ENCODE assay signal across 20 mouse cellular contexts in genomic region chr16:79901467-79901866, GRCm38 (mm10).
A peak's percentile ranks its signal among the peaks of the same experiment; 100 is the strongest.
DNase-seq lines count a peak whose midpoint lies in the region; ATAC-seq and TF ChIP-seq lines count a peak whose summit lies in the region.
"Had no signal": no experiment of that assay in that cellular context is flagged by ENCODE, and none has a peak within 500 bp of the region (broad histone marks: within the 10 kb centered on the region; RNA-seq: fewer than 3 reads in every experiment).

No protein-coding gene starts in this region.

- H3K36me3 ChIP-seq in heart, adult 2 months (ENCODE audit: control insufficient read depth, insufficient read depth, low read length), result no peaks in the 10 kb centered on the region
- H3K36me3 ChIP-seq in lung, embryonic 14.5 days (ENCODE audit: insufficient read depth), result no peaks in the 10 kb centered on the region
- H3K36me3 ChIP-seq in MEL (ENCODE audit: control insufficient read depth in 1 of 2, insufficient read depth in 2 of 2, low read length in 2 of 2), result no peaks in the 10 kb centered on the region
- H3K36me3 ChIP-seq in stomach, postnatal 0 days (ENCODE audit: control insufficient read depth, insufficient read depth, low read length), result no peaks in the 10 kb centered on the region
- H3K36me3 ChIP-seq: limb, embryonic 12.5 days; liver, embryonic 12.5 days; neural tube, embryonic 12.5 days had no signal

- no peaks in the 10 kb centered on the region for H3K9me3 ChIP-seq in lung, embryonic 14.5 days (ENCODE audit: low read depth, low read length)
- no peaks in the 10 kb centered on the region for H3K9me3 ChIP-seq in MEL (replicated peaks; ENCODE audit: insufficient read depth, low read length)
- H3K9me3 ChIP-seq in stomach, postnatal 0 days (ENCODE audit: control insufficient read depth, low read length), result no peaks in the 10 kb centered on the region
- H3K9me3 ChIP-seq: limb, embryonic 12.5 days; liver, embryonic 12.5 days; neural tube, embryonic 12.5 days had no signal

- H3K4me3 ChIP-seq in heart, adult 2 months, result no peak overlapping the region
- no peak overlapping the region for H3K4me3 ChIP-seq in lung, embryonic 14.5 days (ENCODE audit: low read depth, low read length)
- no peak overlapping the region for H3K4me3 ChIP-seq in MEL (ENCODE audit: control insufficient read depth in 1 of 2, insufficient read depth in 1 of 2, low read depth in 2 of 2, low read length in 2 of 2)
- H3K4me3 ChIP-seq in stomach, postnatal 0 days (ENCODE audit: low read depth, low read length), result no peak overlapping the region
- H3K4me3 ChIP-seq: limb, embryonic 12.5 days; liver, embryonic 12.5 days; neural tube, embryonic 12.5 days had no signal

- no peak for ATAC-seq in lung, embryonic 14.5 days (ENCODE audit: insufficient read depth)
- no peak for ATAC-seq in stomach, postnatal 0 days (ENCODE audit: low FRiP score, low TSS enrichment)
- ATAC-seq: activated CD4-positive, CD25-positive, alpha-beta regulatory T cell, adult 4 months; liver, embryonic 12.5 days had no signal

- TF ChIP-seq POLR2A in heart, adult 2 months (IDR thresholded peaks at IDR 0.05; ENCODE audit: insufficient read depth, low read depth, low read length), result no peak
- TF ChIP-seq POLR2A in MEL (IDR thresholded peaks at IDR 0.05; ENCODE audit: control insufficient read depth in 1 of 2, insufficient read depth in 1 of 2, low read depth in 1 of 2, low read length in 2 of 2, poor library complexity in 1 of 2), result no peak

- H3K27ac ChIP-seq in heart, adult 2 months, result no peak overlapping the region
- no peak overlapping the region for H3K27ac ChIP-seq in lung, embryonic 14.5 days (ENCODE audit: low read depth)
- H3K27ac ChIP-seq in MEL (ENCODE audit: control insufficient read depth, low read depth, low read length), result no peak overlapping the region
- no peak overlapping the region for H3K27ac ChIP-seq in stomach, postnatal 0 days (replicated peaks)
- H3K27ac ChIP-seq: limb, embryonic 12.5 days; liver, embryonic 12.5 days; neural tube, embryonic 12.5 days had no signal

- H3K79me2 ChIP-seq in heart, adult 2 months (replicated peaks; ENCODE audit: control insufficient read depth, insufficient read depth, low read length), result no peaks in the 10 kb centered on the region
- H3K79me2 ChIP-seq in MEL (ENCODE audit: control insufficient read depth, insufficient read depth, low read length, poor library complexity), result no peaks in the 10 kb centered on the region

- no peak for DNase-seq in heart, adult 2 months
- DNase-seq in heart, postnatal 14 days, result no peak
- peak; percentile 45 for DNase-seq in lung, embryonic 14.5 days
- no peak for DNase-seq in lung, postnatal 25 days (ENCODE audit: low spot score)
- DNase-seq in MEL (ENCODE audit: low read depth, low spot score), result no peak
- DNase-seq in stomach, postnatal 0 days (ENCODE audit: low spot score), result no peak
- DNase-seq in cerebellum, adult 9-11 months, result no peak
- DNase-seq: adrenal gland, postnatal 14 days; gastrocnemius, postnatal 10 days; heart, adult 18-20 months; heart, postnatal 4 days; kidney, adult 8-10 months; kidney, postnatal 36 days; lung, adult 2 months; lung, postnatal 4 days; right cerebral cortex, postnatal 14 days had no signal

- intact Hi-C loops in heart, adult 2 months (cut with DNase I), result no loop called here
- intact Hi-C loops in heart, postnatal 14 days (cut with DNase I), result no loop called here

- TF ChIP-seq EP300 in heart, adult 2 months (IDR thresholded peaks at IDR 0.05; ENCODE audit: insufficient read depth, low read depth, low read length), result no peak
- TF ChIP-seq EP300 in MEL (IDR thresholded peaks at IDR 0.05; ENCODE audit: low read depth in 1 of 2, low read length in 2 of 2), result no peak
- no peak for TF ChIP-seq EP300 in stomach, postnatal 0 days (optimal IDR thresholded peaks at IDR 0.05)

- peak; percentile 25 for TF ChIP-seq RAD21 in MEL (IDR thresholded peaks at IDR 0.05; ENCODE audit: low read depth, low read length)

- H3K27me3 ChIP-seq in heart, adult 2 months (ENCODE audit: control insufficient read depth, insufficient read depth, low read length), result no peaks in the 10 kb centered on the region
- H3K27me3 ChIP-seq in lung, embryonic 14.5 days (ENCODE audit: insufficient read depth, low read length), result no peaks in the 10 kb centered on the region
- no peaks in the 10 kb centered on the region for H3K27me3 ChIP-seq in MEL (ENCODE audit: control insufficient read depth in 1 of 2, insufficient read depth in 2 of 2, low read length in 2 of 2)
- H3K27me3 ChIP-seq in stomach, postnatal 0 days (ENCODE audit: control insufficient read depth, insufficient read depth, low read length), result no peaks in the 10 kb centered on the region
- H3K27me3 ChIP-seq: limb, embryonic 12.5 days; liver, embryonic 12.5 days; neural tube, embryonic 12.5 days had no signal

- no peaks in the 10 kb centered on the region for H3K4me1 ChIP-seq in heart, adult 2 months (ENCODE audit: control insufficient read depth, insufficient read depth, low read length)
- H3K4me1 ChIP-seq in lung, embryonic 14.5 days (ENCODE audit: insufficient read depth), result no peaks in the 10 kb centered on the region
- H3K4me1 ChIP-seq in MEL (ENCODE audit: control insufficient read depth in 1 of 2, insufficient read depth in 2 of 2, low read length in 2 of 2), result no peaks in the 10 kb centered on the region
- H3K4me1 ChIP-seq in stomach, postnatal 0 days (replicated peaks; ENCODE audit: control insufficient read depth, insufficient read depth), result no peaks in the 10 kb centered on the region
- H3K4me1 ChIP-seq: limb, embryonic 12.5 days; liver, embryonic 12.5 days; neural tube, embryonic 12.5 days had no signal

- 0 out of 2 replicates have a peak, but pooled peaks have one; percentile 9 for TF ChIP-seq CTCF in heart, adult 2 months (IDR thresholded peaks at IDR 0.05)
- 0 out of 2 replicates have a peak, but pooled peaks have one; percentile 3 for TF ChIP-seq CTCF in lung, embryonic 14.5 days (IDR thresholded peaks at IDR 0.05; ENCODE audit: low read depth)
- peak in 1 of 3 experiments; percentile 1; a peak in 1 of 6 replicates for TF ChIP-seq CTCF in MEL (IDR thresholded peaks at IDR 0.05 in 2 of 3, conservative IDR thresholded peaks at IDR 0.05 in 1 of 3; ENCODE audit: control insufficient read depth in 1 of 3, insufficient read depth in 1 of 3, low read depth in 2 of 3, low read length in 3 of 3, poor library complexity in 1 of 3, severe bottlenecking in 1 of 3)
- peak; percentile 40 for TF ChIP-seq CTCF in stomach, postnatal 0 days (IDR thresholded peaks at IDR 0.05; ENCODE audit: low read depth)

- H3K4me2 ChIP-seq in lung, embryonic 14.5 days, result no peak overlapping the region
- no peak overlapping the region for H3K4me2 ChIP-seq in stomach, postnatal 0 days (replicated peaks; ENCODE audit: low read depth)
- H3K4me2 ChIP-seq: limb, embryonic 12.5 days; liver, embryonic 12.5 days; neural tube, embryonic 12.5 days had no signal

- 62% methylated on average over 2 of the region's 2 CpGs for WGBS in heart, adult 2 months
- WGBS in lung, embryonic 14.5 days, result 58% methylated on average over 2 of the region's 2 CpGs
- WGBS in stomach, postnatal 0 days, result 50% methylated on average over 2 of the region's 2 CpGs

- no peak overlapping the region for H3K9ac ChIP-seq in heart, adult 2 months (ENCODE audit: low read depth, low read length)
- no peak overlapping the region for H3K9ac ChIP-seq in lung, embryonic 14.5 days
- H3K9ac ChIP-seq in MEL (ENCODE audit: control insufficient read depth, low read depth, low read length, poor library complexity, severe bottlenecking), result no peak overlapping the region
- no peak overlapping the region for H3K9ac ChIP-seq in stomach, postnatal 0 days (ENCODE audit: low read length)
- H3K9ac ChIP-seq: limb, embryonic 12.5 days; liver, embryonic 12.5 days; neural tube, embryonic 12.5 days had no signal

TF ChIP-seq in MEL, 35 proteins besides CTCF, POLR2A, EP300 and RAD21:
- TF ChIP-seq MAFK (IDR thresholded peaks at IDR 0.05; ENCODE audit: borderline replicate concordance, low read depth, low read length) (no peak), MYB (IDR thresholded peaks at IDR 0.05; ENCODE audit: low read depth, low read length) (no peak), HCFC1 (IDR thresholded peaks at IDR 0.05; ENCODE audit: low read depth, low read length) (no peak), GABPA (IDR thresholded peaks at IDR 0.05; ENCODE audit: low read depth, low read length) (no peak), MAX (IDR thresholded peaks at IDR 0.05; ENCODE audit: low read length) (no peak), ZMIZ1 (IDR thresholded peaks at IDR 0.05; ENCODE audit: low read depth, low read length) (no peak), ZNF384 (IDR thresholded peaks at IDR 0.05; ENCODE audit: low read depth, low read length) (no peak), USF1 (IDR thresholded peaks at IDR 0.05; ENCODE audit: low read depth, low read length) (no peak), POLR2AphosphoS5 (IDR thresholded peaks at IDR 0.05; ENCODE audit: borderline replicate concordance, low read depth, low read length) (no peak), SIN3A (IDR thresholded peaks at IDR 0.05; ENCODE audit: low read length) (no peak), MXI1 (IDR thresholded peaks at IDR 0.05; ENCODE audit: low read depth, low read length) (no peak), RCOR1 (IDR thresholded peaks at IDR 0.05; ENCODE audit: low read depth, low read length) (no peak), MYC (IDR thresholded peaks at IDR 0.05; ENCODE audit: low read depth, low read length) (no peak), E2F4 (IDR thresholded peaks at IDR 0.05; ENCODE audit: borderline replicate concordance, low read depth, low read length) (no peak)
